In the genomic region with DNA sequence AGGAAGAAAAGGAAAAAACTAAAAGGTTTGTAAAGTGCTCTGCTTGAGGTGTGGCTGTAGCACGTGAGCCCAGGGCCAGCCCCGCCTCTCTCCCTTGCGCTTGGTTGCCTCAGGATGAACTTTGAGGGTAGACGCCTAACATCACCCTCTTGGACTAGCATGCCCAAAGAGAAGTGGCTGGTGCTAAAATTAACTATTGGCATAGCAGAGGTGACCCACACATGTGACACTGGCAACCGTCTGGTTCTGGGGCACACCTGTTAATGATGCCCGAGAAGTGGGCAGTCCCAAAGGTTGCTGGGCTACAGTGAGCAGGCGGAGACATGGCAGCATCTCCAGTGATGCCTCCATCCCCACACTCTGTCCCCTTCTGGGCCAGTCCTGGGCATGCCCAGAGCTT, we compare ENCODE assay signal across 21 mouse cellular contexts. TPM values are rescaled to one million over a fixed set of nuclear protein-coding genes. Genes with fewer than 3 reads are reported as not detected.
DNase-seq lines count a peak whose midpoint lies in the region; TF ChIP-seq lines count a peak whose summit lies in the region.
"Had no signal": no experiment of that assay in that cellular context is flagged by ENCODE, and none has a peak within 500 bp of the region (broad histone marks: within the 10 kb centered on the region; RNA-seq: fewer than 3 reads in every experiment).

No protein-coding gene starts in this region.

- H3K36me3 ChIP-seq in CH12.LX (replicated peaks in 1 of 2; ENCODE audit: control insufficient read depth in 1 of 2, insufficient read depth in 1 of 2, low read length in 1 of 2): no peaks in the 10 kb centered on the region
- H3K36me3 ChIP-seq in heart, embryonic 10.5 days: no peaks in the 10 kb centered on the region
- H3K36me3 ChIP-seq in hindbrain, embryonic 10.5 days: no peaks in the 10 kb centered on the region
- H3K36me3 ChIP-seq: forebrain, embryonic 10.5 days; G1E; limb, embryonic 10.5 days; midbrain, embryonic 10.5 days had no signal

- H3K4me2 ChIP-seq in CH12.LX (ENCODE audit: insufficient read depth, low read depth, poor library complexity, severe bottlenecking): no peak overlapping the region
- H3K4me2 ChIP-seq: liver, embryonic 11.5 days had no signal

- H3K4me3 ChIP-seq in CH12.LX (replicated peaks in 1 of 3; ENCODE audit: low read depth in 2 of 3, low read length in 2 of 3, poor library complexity in 1 of 3): no peak overlapping the region
- no peak overlapping the region for H3K4me3 ChIP-seq in heart, embryonic 10.5 days
- H3K4me3 ChIP-seq in hindbrain, embryonic 10.5 days: no peak overlapping the region
- H3K4me3 ChIP-seq: forebrain, embryonic 10.5 days; limb, embryonic 10.5 days; midbrain, embryonic 10.5 days had no signal

- no peak for TF ChIP-seq CTCF in CH12.LX (conservative IDR thresholded peaks at IDR 0.05 in 1 of 2, IDR thresholded peaks at IDR 0.05 in 1 of 2; ENCODE audit: low read depth in 2 of 2, low read length in 2 of 2)

- peaks cover 11 to 15% of the 10 kb centered on the region in 2 experiments for H3K4me1 ChIP-seq in CH12.LX (ENCODE audit: control insufficient read depth in 1 of 2, insufficient read depth in 2 of 2)
- H3K4me1 ChIP-seq in heart, embryonic 10.5 days: peaks cover 25% of the 10 kb centered on the region
- H3K4me1 ChIP-seq in hindbrain, embryonic 10.5 days (replicated peaks): peaks cover 10% of the 10 kb centered on the region

- H3K79me2 ChIP-seq in CH12.LX (replicated peaks; ENCODE audit: control insufficient read depth, extremely low read depth, insufficient read depth, poor library complexity, severe bottlenecking): no peaks in the 10 kb centered on the region

- dilution Hi-C loops in CH12.LX (cut with MboI; ENCODE audit: extremely low pct_ligation_motif_present, extremely low pct_unique_long_range_greater_than_20kb, low sequenced_read_pairs): no loop called here

- 70% methylated on average over 7 of the region's 7 CpGs for WGBS in heart, embryonic 10.5 days
- 79% methylated on average over 7 of the region's 7 CpGs for WGBS in hindbrain, embryonic 10.5 days

- TF ChIP-seq POLR2A in CH12.LX (IDR thresholded peaks at IDR 0.05; ENCODE audit: low read depth, low read length): no peak

- H3K27me3 ChIP-seq in CH12.LX (replicated peaks): peaks cover 35% of the 10 kb centered on the region
- H3K27me3 ChIP-seq in heart, embryonic 10.5 days (ENCODE audit: insufficient read depth, poor library complexity, severe bottlenecking): peaks cover 8% of the 10 kb centered on the region; the same call in 1 of the 2 replicates
- peaks cover 4% of the 10 kb centered on the region; the same call in 1 of the 2 replicates for H3K27me3 ChIP-seq in hindbrain, embryonic 10.5 days (ENCODE audit: insufficient read depth, poor library complexity, severe bottlenecking)

- no peak overlapping the region for H3K9ac ChIP-seq in CH12.LX (ENCODE audit: insufficient read depth, low read depth)

- no peak overlapping the region for H3K27ac ChIP-seq in CH12.LX (ENCODE audit: insufficient read depth, low read depth)
- H3K27ac ChIP-seq in heart, embryonic 10.5 days: peak overlapping the region; percentile 52; the same call in 1 of the 2 replicates
- H3K27ac ChIP-seq in hindbrain, embryonic 10.5 days: no peak overlapping the region
- H3K27ac ChIP-seq: forebrain, embryonic 10.5 days; kidney, postnatal 0 days; limb, embryonic 10.5 days; midbrain, embryonic 10.5 days had no signal

- no peak for TF ChIP-seq RAD21 in CH12.LX (IDR thresholded peaks at IDR 0.05; ENCODE audit: low read depth, low read length)

- H3K9me3 ChIP-seq in CH12.LX (replicated peaks; ENCODE audit: low read length): no peaks in the 10 kb centered on the region
- no peaks in the 10 kb centered on the region for H3K9me3 ChIP-seq in heart, embryonic 10.5 days
- no peaks in the 10 kb centered on the region for H3K9me3 ChIP-seq in hindbrain, embryonic 10.5 days
- H3K9me3 ChIP-seq: forebrain, embryonic 10.5 days; G1E; limb, embryonic 10.5 days; midbrain, embryonic 10.5 days had no signal

- TF ChIP-seq EP300 in CH12.LX (IDR thresholded peaks at IDR 0.05; ENCODE audit: low read length): no peak

- in situ Hi-C loops in CH12.LX (cut with MboI; ENCODE audit: low pct_ligation_motif_present, low pct_unique_long_range_greater_than_20kb, low sequenced_read_pairs): no loop called here

- DNase-seq in cerebellum, postnatal 10 days: peak; percentile 32 to 43
- DNase-seq in cerebellum, adult 8-10 months: no peak
- DNase-seq in kidney, adult 18-20 months: peak; percentile 37
- DNase-seq in kidney, postnatal 4 days: no peak
- no peak for DNase-seq in CH12.LX (ENCODE audit: extremely low read depth)
- no peak for DNase-seq in heart, embryonic 10.5 days (ENCODE audit: low spot score)
- no peak for DNase-seq in hindbrain, embryonic 10.5 days (ENCODE audit: low spot score)
- no peak for DNase-seq in retina, postnatal 1 day
- DNase-seq: adrenal gland, postnatal 14 days; cerebellum, postnatal 36 days; lung, adult 2 months; lung, postnatal 4 days had no signal

TF ChIP-seq in CH12.LX, 34 proteins besides CTCF, POLR2A, EP300 and RAD21:
- TF ChIP-seq BHLHE40 (IDR thresholded peaks at IDR 0.05; ENCODE audit: low read depth, low read length) (peak; percentile 53), ZKSCAN1 (IDR thresholded peaks at IDR 0.05; ENCODE audit: borderline replicate concordance, low read depth, low read length) (no peak)
TF ChIP-seq in CH12.LX: peak in this region for 1.

RNA-seq across cellular contexts. Expression of a gene that starts 24.1 kb away (rescaled TPM):
- total RNA-seq in CH12.LX (2012; rRNA removed) (4.7 and 5.0 TPM in 2 replicates), CH12.LX (2014; rRNA removed) (0.23 and 0.31 TPM in 2 replicates)
- 1.1 and 1.6 TPM in 2 replicates for polyA plus RNA-seq in CH12.LX (2012; ENCODE audit: insufficient read length, low read depth)
- 10.9 and 15.7 TPM in 2 replicates for polyA plus RNA-seq in heart, embryonic 10.5 days (2016; fragmentation: Nextera tagmentation; extraction: Ambion mirVana)
- polyA plus RNA-seq in hindbrain, embryonic 10.5 days (2016; fragmentation: Nextera tagmentation; extraction: Ambion mirVana): 15.9 and 16.6 TPM in 2 replicates
- total RNA-seq: G1E; hematopoietic stem cell, adult 5-6 weeks had no signal

RNA-seq across cellular contexts. Expression of a gene that starts 44.9 kb away (rescaled TPM):
- total RNA-seq in CH12.LX (2012; rRNA removed) (not detected in 2 replicates), CH12.LX (2014; rRNA removed) (not detected in 2 replicates)
- not detected in 2 replicates for polyA plus RNA-seq in CH12.LX (2012; ENCODE audit: insufficient read length, low read depth)
- 0.12 and 0.30 TPM in 2 replicates for polyA plus RNA-seq in heart, embryonic 10.5 days (2016; fragmentation: Nextera tagmentation; extraction: Ambion mirVana)
- polyA plus RNA-seq in hindbrain, embryonic 10.5 days (2016; fragmentation: Nextera tagmentation; extraction: Ambion mirVana): not detected in 2 replicates
- total RNA-seq: G1E; hematopoietic stem cell, adult 5-6 weeks; layer of hippocampus, postnatal 10 days; left cerebral cortex, adult 8-10 months had no signal
- polyA plus RNA-seq: forebrain, embryonic 10.5 days; G1E; kidney, postnatal 0 days; limb, embryonic 10.5 days; liver, embryonic 11.5 days; midbrain, embryonic 10.5 days had no signal

Comparison
In these comparisons a context has a peak if more than half of its experiments do, and no peak if none do; other contexts are left out.
1. DNase-seq: peak in cerebellum, postnatal 10 days (2 of 2) and kidney, adult 18-20 months (single experiment); none in cerebellum, adult 8-10 months (single experiment), kidney, postnatal 4 days (0 of 2), CH12.LX (single experiment), heart, embryonic 10.5 days (single experiment), hindbrain, embryonic 10.5 days (single experiment) and retina, postnatal 1 day (single experiment).